Mouse (Mus musculus) c-Kit-negative CD71-positive TER-119-positive erythroid progenitor cells, embryonic 14.5 days (primary cell): ENCODE measurements around the gene Dnajb2.

Experiments used
- DNase-seq: peaks from one replicate; pipeline ENCODE4 v3.0.0-alpha.2; 2013; ENCODE audit warnings: low read depth, low spot score

The Dnajb2 gene

DNA sequence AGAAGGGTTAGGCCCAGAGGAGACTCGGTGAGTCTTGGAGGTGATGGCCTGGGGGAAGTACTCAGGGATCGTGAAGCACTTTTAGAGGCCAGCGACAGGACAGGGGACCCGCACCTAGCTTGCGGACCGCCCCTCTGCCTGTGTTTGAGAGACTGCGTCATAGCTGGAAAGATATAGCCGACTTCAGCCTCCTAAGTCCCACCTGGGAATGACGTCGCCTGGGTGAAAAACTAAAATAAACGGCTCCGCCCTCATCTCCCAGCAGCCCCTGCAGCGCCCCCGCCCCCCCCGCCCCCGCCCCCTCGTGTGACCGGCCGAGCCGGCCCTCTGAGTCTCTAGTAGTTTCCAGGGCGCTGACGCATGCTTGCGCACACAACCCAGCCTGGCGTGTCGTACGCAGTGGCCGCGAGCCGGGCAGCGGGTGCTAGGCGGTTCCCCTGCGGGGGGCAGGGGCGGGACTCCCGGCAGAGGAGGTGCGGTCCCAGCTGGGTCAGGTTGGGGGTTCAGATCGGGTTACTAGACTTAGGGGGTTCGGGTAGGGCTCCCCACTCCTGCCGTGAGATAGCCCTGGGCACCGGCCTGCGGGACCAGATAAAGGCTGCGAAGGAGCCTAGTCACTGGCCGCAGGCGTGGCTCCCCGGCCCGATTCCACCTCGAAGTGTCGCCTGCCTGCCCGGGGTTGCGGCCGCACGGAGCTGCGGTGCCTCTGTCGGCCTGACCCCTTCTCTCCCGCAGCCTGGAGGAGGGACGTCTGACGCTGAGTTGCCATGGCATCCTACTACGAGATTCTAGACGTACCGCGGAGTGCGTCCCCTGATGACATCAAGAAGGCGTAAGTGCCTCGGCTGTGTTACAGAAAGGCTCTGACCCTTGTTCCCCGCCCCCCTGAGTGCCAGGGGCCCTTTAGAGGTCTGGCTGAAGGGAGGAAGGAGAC, at the start of gene Dnajb2:
Dnajb2 (plus strand) TSS at position 290 of the 934 bp plus-strand sequence.
- DNase-seq, result peak; percentile 88

- no peak for DNase-seq
Measured at GRCm38 (mm10) chr1:75187126-75187525, 49.1 kb upstream of the Dnajb2 start.

GRCm38 (mm10) chr1:75187914-75188483, 48.2 kb upstream of the Dnajb2 start:
- no peak for DNase-seq

GRCm38 (mm10) chr1:75190577-75190976, 45.6 kb upstream of the Dnajb2 start:
- no peak for DNase-seq

- DNase-seq, result no peak
Measured at GRCm38 (mm10) chr1:75191258-75191621, 45.0 kb upstream of the Dnajb2 start.

DNA sequence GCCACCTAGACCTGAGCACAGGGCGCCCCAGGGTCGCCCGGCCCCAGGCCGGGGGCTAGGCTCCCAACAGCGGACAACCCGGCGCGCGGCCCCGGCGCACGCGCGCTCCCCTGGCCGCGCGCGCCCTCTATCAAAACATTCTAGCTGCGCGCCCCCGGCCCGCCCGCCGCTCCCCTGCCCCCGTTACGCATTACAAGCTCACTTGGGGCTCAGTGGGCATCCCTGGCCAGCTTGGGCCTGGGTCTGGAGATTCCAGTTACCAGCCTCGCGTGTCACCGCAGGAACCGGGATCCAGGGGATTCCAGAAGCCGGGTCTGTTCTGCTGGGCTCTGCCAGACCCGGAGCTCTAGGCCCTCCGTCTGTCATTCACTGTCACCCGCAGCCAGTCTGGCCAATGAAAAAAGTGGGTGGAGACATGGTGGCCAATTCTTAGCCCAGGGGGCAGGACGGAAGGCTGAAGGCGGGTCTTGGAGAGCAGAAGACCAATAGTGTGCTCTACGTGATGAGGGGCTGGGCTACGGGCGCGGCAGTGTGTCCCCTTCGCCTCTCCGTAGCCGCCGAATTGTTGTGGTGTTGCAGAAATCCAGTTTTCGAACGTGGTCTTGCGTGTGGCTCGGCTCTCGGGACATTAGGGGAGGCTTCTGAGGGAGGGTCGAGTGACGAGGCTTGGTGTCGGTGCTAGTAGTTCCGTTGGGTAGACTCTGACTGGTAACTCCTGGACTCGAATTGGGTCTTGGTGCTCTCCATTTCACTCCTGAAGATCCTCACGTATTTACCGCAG, 44.4 kb upstream of the Dnajb2 start, which contains the start of the genes Ankzf1 and Atg9a:
Ankzf1 (plus strand) TSS at position 530 of the 781 bp plus-strand sequence.
Atg9a (minus strand) TSS at position 575 of the 781 bp plus-strand sequence.
- peak; percentile 96 for DNase-seq

- no peak for DNase-seq
Measured at GRCm38 (mm10) chr1:75192452-75192851, 43.8 kb upstream of the Dnajb2 start.

GRCm38 (mm10) chr1:75201236-75201635, 35.0 kb upstream of the Dnajb2 start:
- DNase-seq, result no peak

DNA sequence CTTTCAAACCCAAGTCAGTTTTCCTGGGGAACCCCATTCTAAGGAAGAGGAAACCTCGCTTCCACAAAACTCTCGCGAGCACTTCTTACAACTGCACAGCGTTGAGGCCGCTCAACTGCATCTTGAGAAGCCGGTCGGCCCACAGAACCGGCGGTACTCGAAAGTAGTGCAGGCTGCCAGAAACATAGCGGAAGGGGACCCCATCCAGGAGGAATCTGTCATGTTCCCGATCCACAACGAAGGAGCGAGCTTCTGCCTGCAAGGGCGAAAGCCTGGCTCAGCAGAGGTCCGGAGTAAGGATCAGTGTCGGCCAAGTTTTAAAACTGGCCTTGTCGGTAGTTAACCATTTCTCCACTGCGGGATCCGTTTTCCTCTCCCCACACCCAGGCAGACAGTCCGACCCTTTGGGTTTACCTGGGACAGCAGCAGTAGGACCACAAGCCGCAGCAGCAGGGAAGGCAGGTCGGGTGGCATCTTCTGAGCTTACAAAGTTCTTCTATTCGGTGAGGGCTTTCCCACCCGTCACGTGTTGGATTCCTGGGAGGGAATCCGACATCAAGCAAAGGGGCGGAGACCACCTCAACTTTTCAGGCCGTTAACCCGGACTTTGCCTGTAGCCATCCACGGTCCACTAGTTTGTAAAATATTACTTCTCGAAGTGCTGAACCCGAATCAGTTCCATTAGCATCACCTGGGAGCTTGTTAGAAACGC, 27.1 kb upstream of the Dnajb2 start:
- no peak for DNase-seq

- DNase-seq, result peak; percentile 96
Measured at GRCm38 (mm10) chr1:75210136-75211087, 25.8 kb upstream of the Dnajb2 start, which contains the start of the genes Glb1l and Stk16. Gene Glb1l, minus strand, starts transcription at chr1:75210813. Gene Stk16, plus strand, starts transcription at chr1:75210838.

GRCm38 (mm10) chr1:75211141-75211708, 25.0 kb upstream of the Dnajb2 start:
- DNase-seq, result no peak

DNA sequence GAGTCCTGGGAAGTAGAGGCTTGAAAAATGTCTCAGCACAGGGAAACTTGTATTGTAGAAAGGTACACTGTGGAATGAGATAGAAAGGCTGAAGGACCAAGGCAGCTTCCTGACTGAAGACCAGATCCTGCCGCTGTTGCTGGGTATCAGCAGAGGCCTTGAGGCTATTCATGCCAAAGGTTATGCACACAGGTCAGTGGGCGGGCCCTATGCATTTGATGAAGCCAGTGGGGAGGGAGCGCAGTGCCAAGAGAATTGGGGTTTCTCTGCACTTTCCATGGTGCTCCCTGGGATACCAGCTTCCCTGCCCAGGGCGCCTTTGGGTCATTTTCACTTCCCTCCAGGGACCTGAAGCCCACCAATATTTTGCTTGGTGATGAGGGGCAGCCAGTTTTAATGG, 23.7 kb upstream of the Dnajb2 start:
- no peak for DNase-seq

DNA sequence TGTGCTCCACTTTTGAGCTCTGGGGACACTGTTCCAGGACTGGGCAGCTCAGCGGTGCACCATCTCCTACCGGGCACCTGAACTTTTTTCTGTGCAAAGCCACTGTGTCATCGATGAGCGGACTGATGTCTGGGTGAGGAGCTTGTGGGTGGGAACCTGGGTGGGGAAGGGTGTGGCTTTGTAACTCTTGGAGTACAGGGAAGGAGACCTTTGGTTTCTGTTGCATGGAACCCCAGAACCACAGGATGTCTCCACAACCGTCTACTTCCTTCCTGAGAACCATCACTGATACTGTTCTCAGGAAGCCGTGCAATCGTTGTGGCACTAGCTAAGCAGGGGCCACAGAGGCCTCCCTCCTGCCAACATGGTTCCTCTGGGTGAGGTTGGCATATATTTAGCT, 23.1 kb upstream of the Dnajb2 start:
- DNase-seq, result no peak

- DNase-seq, result no peak
Measured at GRCm38 (mm10) chr1:75214442-75214841, 21.8 kb upstream of the Dnajb2 start.

- DNase-seq, result no peak
Measured at GRCm38 (mm10) chr1:75214886-75215285, 21.3 kb upstream of the Dnajb2 start.

- no peak for DNase-seq
Measured at GRCm38 (mm10) chr1:75215785-75216184, 20.4 kb upstream of the Dnajb2 start.

DNA sequence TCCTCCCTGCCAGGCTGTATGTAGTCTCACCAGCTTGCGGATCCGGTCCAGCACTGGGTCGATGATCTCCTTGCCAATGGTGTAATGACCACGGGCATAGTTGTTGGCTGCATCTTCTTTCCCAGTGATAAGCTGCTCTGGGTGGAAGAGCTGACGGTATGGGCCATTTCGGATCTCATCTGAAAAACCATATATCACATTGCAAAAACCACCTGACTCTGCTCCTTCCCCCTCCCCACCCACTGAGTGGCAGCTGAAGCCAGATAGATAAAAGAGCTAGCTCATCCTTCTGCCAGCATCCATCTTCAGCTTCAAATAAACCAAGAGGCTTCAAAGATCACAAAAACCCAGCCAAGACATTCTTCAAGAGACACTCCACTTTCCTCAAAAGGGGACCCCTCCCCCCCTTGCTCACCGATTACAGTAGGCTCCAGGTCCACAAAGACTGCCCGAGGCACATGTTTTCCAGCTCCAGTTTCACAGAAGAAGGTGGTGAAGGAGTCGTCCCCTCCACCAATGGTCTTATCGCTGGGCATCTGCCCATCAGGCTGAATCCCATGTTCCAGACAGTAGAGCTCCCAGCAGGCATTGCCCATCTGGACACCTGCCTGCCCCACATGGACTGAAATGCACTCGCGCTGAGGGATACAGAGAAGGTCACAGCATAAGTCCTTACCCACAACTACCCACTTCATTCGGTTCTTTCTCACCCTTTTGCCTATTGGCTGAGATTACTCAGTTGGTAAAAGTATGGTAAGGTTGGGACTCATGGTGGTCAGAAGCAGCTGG, 19.2 kb upstream of the Dnajb2 start:
- no peak for DNase-seq

DNA sequence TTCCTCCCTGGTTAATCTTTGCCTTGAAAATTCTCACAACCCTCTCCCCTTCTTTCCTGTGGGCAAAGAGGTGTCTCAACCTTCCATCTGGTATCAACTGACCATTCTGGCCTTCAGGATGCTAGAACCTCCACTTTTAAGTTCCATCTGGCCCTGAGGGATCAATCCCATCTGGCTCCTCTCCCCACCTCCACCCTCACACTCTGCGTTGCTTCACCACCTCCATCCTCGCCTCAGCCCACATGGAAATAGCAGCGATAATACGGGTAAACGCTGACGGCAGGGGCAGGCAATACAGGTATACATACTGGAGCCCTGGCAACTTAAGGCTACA, 18.3 kb upstream of the Dnajb2 start:
- no peak for DNase-seq
